Mouse (Mus musculus) liver, postnatal 0 days (tissue): ENCODE measurements around the gene Camkmt. TPM values are rescaled to one million over a fixed set of nuclear protein-coding genes. Genes with fewer than 3 reads are reported as not detected.

Experiments used
- ATAC-seq: fragments of 200-750 bp; cut with Nextera tagmentation; 2 replicates; pipeline ENCODE4 v1.8.0; 2017; ENCODE audit warnings: mild to moderate bottlenecking, moderate library complexity
- DNase-seq: peaks from one replicate; pipeline ENCODE4 v3.0.0-alpha.2; 2016
- H3K27ac ChIP-seq: fragments of 300-500 bp; sonication (generic); 2 replicates; pipeline ENCODE4 v1.5.1; 2014; ENCODE audit warnings: antibody characterized with exemption, moderate library complexity, mild to moderate bottlenecking, low read depth
- H3K27me3 ChIP-seq: fragments of 300-500 bp; sonication (generic); 2 replicates; pipeline ENCODE4 v1.6.1; 2014; ENCODE audit warnings: low read length, control low read depth, mixed read lengths; ENCODE audit not compliant: insufficient read depth
- H3K36me3 ChIP-seq: fragments of 300-500 bp; sonication (generic); replicated peaks from 2 replicates; pipeline ENCODE4 v1.6.1; 2014; ENCODE audit warnings: mild to moderate bottlenecking, control low read depth, low read length, moderate library complexity, mixed read lengths; ENCODE audit not compliant: insufficient read depth
- H3K4me1 ChIP-seq: fragments of 300-500 bp; sonication (generic); 2 replicates; pipeline ENCODE4 v1.6.1; 2014; ENCODE audit warnings: antibody characterized with exemption, mild to moderate bottlenecking, control low read depth; ENCODE audit not compliant: insufficient read depth
- H3K4me2 ChIP-seq: fragments of 300-500 bp; sonication (generic); 2 replicates; pipeline ENCODE4 v1.6.1; 2014; ENCODE audit warnings: low read depth, mild to moderate bottlenecking, low read length, moderate library complexity, mixed read lengths
- H3K4me3 ChIP-seq: fragments of 300-500 bp; sonication (generic); 2 replicates; pipeline ENCODE4 v1.5.1; 2014; ENCODE audit warnings: low read depth, low read length
- H3K9ac ChIP-seq: fragments of 300-500 bp; sonication (generic); replicated peaks from 2 replicates; pipeline ENCODE4 v1.6.1; 2014; ENCODE audit warnings: mild to moderate bottlenecking, moderate library complexity
- H3K9me3 ChIP-seq: fragments of 300-500 bp; sonication (generic); 2 replicates; pipeline ENCODE4 v1.6.1; 2016; ENCODE audit warnings: mild to moderate bottlenecking, control low read depth, low read length, mixed read lengths
- CTCF ChIP-seq: sonication (generic); IDR thresholded peaks from 2 replicates; pipeline ENCODE4 v1.5.1; 2016; ENCODE audit warnings: antibody characterized with exemption, low read depth
- EP300 ChIP-seq: IDR thresholded peaks from 2 replicates; pipeline ENCODE4 v1.6.1; 2016; ENCODE audit warnings: antibody characterized with exemption, low read depth, mild to moderate bottlenecking
- WGBS: fragments of 180-500 bp; shearing (Covaris S2); extraction: QIAGEN DNeasy Blood & Tissue Kit; methylation state at CpG from one replicate; pipeline ENCODE4 v1.1.7; 2014; ENCODE audit not compliant: insufficient replicate concordance; 5-methylcytosine and 5-hydroxymethylcytosine counted together
- polyA plus RNA-seq: library from polyadenylated mRNA; unstranded; fragments of >200 nt; fragmentation: Nextera tagmentation; extraction: Ambion mirVana; gene quantifications from 2 replicates; pipeline ENCODE4 v1.2.1, GENCODE M21; 2015

Gene Camkmt
- polyA plus RNA-seq, 1 experiment from 2014 or later, result 1.4 TPM

DNA sequence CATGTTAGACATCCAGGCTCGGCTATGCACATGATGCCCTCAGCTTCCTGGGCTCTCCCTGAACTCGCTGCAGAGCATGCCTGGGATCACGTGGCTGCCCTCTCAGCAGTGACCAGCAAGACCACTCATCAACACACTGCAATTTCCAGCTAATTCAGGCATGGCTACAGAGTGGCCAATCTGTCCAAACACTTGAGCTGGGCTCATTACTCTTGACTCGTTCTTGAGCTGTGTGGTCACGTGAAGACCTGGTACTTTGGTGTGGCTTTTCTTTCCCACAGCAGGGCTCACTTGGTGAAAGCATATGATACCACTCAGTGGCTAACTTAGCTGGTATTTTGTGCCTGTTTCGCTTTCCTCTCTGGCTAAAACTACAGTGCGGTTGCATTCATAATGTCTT is 282.2 kb downstream of the Camkmt start:
- no peak for ATAC-seq
- Histone ChIP-seq H3K4me2 (no peak overlapping the region), H3K36me3 (no peaks in the 10 kb centered on the region), H3K27ac (no peak overlapping the region), H3K9me3 (no peaks in the 10 kb centered on the region), H3K9ac (no peak overlapping the region), H3K4me1 (no peaks in the 10 kb centered on the region), H3K4me3 (no peak overlapping the region), H3K27me3 (no peaks in the 10 kb centered on the region)
- no peak for DNase-seq
- WGBS, result 76% methylated on average over 7 of the region's 7 CpGs
- no peak for TF ChIP-seq EP300
- TF ChIP-seq CTCF, result no peak

DNA sequence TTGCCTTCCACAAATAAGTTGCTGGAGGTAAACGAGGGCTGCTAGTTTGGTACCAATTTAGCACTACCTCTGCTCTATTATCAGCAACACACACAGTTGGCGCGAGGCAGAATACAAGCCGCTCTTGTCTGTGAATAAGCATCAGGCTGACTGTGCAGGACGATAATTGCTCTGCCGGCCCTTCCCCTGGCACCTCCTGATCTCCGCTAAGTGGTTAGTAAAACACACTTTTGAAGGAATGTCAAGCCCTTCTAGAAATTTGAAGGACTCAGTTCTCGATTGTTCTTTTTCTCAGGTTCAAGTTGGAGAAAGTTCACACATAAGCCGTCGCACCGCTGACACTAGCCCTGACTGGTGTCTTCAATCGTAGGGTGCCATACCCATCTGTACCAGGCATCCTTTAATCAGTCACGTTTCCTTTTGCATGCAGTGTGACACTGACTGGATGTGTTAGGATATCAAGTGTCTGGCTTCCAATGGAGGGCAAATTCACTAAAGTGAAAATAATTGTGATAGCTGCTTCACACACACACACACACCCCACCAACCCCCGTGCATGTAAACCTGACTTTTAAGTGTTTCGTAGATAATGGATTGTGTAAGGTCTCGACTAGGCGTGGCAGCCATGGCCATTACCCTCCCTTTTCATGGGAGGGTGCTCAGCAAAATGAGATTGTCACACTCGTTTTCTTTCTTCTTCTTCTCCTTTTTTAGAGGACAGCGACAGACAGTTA is 283.9 kb downstream of the Camkmt start:
- DNase-seq (no peak), ATAC-seq (no peak)
- Histone ChIP-seq H3K4me2 (no peak overlapping the region), H3K27me3 (no peaks in the 10 kb centered on the region), H3K36me3 (no peaks in the 10 kb centered on the region), H3K4me1 (no peaks in the 10 kb centered on the region), H3K4me3 (no peak overlapping the region), H3K9me3 (no peaks in the 10 kb centered on the region), H3K9ac (no peak overlapping the region), H3K27ac (no peak overlapping the region)
- TF ChIP-seq EP300, result no peak
- TF ChIP-seq CTCF, result no peak
- 72% methylated on average over 19 of the region's 19 CpGs for WGBS

DNA sequence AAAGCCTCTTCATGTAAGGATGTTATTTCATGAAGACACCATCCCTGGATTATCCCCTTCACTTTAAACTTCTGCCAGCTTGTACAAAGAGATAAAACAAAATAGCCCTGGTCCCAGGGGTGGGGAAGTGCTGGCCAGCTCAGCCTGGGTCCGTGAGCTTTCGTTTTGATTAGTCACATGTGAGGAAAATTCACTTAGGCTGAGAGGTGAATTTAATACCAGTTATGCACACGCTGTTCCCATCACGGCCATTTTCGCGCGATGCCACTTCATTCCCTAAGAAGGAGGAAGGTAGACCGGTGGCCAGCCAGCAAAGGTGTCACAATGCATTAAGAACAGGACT is 284.5 kb downstream of the Camkmt start:
- Histone ChIP-seq H3K4me2 (no peak overlapping the region), H3K4me1 (no peaks in the 10 kb centered on the region), H3K9ac (no peak overlapping the region), H3K4me3 (no peak overlapping the region), H3K9me3 (no peaks in the 10 kb centered on the region), H3K27ac (no peak overlapping the region), H3K27me3 (no peaks in the 10 kb centered on the region), H3K36me3 (no peaks in the 10 kb centered on the region)
- TF ChIP-seq CTCF, result no peak
- TF ChIP-seq EP300, result no peak
- ATAC-seq (no peak), DNase-seq (no peak)
- 58% methylated on average over 8 of the region's 8 CpGs for WGBS

DNA sequence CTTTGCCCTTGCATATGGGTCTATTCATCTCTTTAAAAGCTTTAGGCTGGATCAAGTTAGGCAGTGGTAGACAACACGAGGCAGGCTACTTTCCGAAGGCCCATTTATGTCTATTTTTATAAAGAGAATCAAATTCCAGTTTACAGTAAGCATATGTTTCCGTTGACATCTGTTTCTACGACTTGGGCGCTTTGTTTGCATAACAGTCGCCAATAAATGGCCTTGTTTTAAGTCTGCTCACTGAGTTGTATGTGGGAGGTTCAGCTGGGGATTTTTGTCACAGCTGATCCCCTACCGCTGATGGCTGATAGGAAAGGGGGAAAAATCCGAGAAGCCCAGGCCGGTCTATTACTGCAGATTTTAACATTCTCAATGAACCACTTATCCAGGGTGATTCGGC is 285.2 kb downstream of the Camkmt start:
- Histone ChIP-seq H3K27ac (no peak overlapping the region), H3K9me3 (no peaks in the 10 kb centered on the region), H3K9ac (no peak overlapping the region), H3K4me2 (no peak overlapping the region), H3K4me1 (no peaks in the 10 kb centered on the region), H3K36me3 (no peaks in the 10 kb centered on the region), H3K4me3 (no peak overlapping the region), H3K27me3 (no peaks in the 10 kb centered on the region)
- no peak for TF ChIP-seq EP300
- TF ChIP-seq CTCF, result no peak
- ATAC-seq, result no peak
- whole genome bisulfite sequencing, result 68% methylated on average over 10 of the region's 10 CpGs
- DNase-seq, result no peak

DNA sequence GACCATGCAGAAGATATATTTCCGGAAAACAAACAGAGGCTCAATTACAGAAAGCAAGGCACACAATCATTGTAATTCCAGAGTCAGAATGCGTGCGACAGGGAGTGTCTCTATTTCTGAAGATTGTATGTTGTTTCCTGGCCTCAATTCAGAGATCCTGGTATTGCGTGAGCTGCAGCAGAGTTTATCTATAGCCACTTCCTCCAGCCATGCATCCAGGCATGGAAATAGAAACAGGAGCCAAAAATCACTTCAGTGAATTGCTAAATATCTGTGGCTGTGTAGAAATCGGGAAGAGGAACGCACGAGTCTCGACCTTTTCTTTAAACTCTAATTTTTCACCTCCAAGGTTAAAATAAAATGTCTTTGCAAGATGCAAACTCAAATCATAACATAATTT is 287.1 kb downstream of the Camkmt start:
- Histone ChIP-seq H3K4me1 (no peaks in the 10 kb centered on the region), H3K4me3 (no peak overlapping the region), H3K36me3 (no peaks in the 10 kb centered on the region), H3K27me3 (no peaks in the 10 kb centered on the region), H3K27ac (no peak overlapping the region), H3K4me2 (no peak overlapping the region), H3K9ac (no peak overlapping the region), H3K9me3 (no peaks in the 10 kb centered on the region)
- TF ChIP-seq CTCF (no peak), EP300 (peak; percentile 29; the same call in 1 of the 2 replicates)
- no peak for DNase-seq
- ATAC-seq, result no peak
- 65% methylated on average over 8 of the region's 8 CpGs for WGBS

DNA sequence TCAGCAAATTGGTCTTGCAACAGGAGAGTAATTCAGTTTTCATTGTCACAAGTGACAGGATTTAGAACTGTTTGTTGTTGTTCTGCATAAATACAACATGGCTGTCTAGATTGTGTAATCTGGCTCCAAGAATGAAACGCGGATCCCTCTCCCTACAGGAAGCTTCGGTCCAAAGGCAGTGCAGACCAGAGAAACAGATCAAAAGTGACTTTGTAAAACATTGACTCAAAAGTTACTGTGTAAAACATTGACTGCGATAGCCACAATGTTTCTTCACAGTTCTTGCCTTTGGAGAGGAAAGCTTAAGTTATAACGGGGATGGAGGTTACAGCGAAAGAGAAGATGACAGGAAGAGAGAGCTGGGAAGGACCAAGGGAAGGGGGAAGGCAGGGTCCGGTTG is 288.7 kb downstream of the Camkmt start:
- WGBS, result 68% methylated on average over 7 of the region's 7 CpGs
- ATAC-seq (no peak), DNase-seq (no peak)

More for the DNA sequence above, 288.7 kb downstream of the Camkmt start:
- Histone ChIP-seq H3K27me3 (no peaks in the 10 kb centered on the region), H3K4me2 (no peak overlapping the region), H3K9me3 (no peaks in the 10 kb centered on the region), H3K9ac (no peak overlapping the region), H3K27ac (no peak overlapping the region), H3K4me1 (no peaks in the 10 kb centered on the region), H3K36me3 (no peaks in the 10 kb centered on the region), H3K4me3 (no peak overlapping the region)
- no peak for TF ChIP-seq EP300
- TF ChIP-seq CTCF, result no peak
